Mouse (Mus musculus) brain, embryonic 14.5 days (tissue): ENCODE measurements around the gene Pdf.

Experiments used
- CTCF ChIP-seq: fragments of 200-500 bp; IDR thresholded peaks from 2 replicates; pipeline ENCODE4 v1.5.1; 2012; ENCODE audit warnings: inconsistent platforms, mild to moderate bottlenecking, moderate library complexity, borderline replicate concordance; ENCODE audit not compliant: insufficient read depth, insufficient read length; ENCODE audit errors: extremely low read depth
- POLR2A ChIP-seq: fragments of 200-500 bp; IDR thresholded peaks from 2 replicates; pipeline ENCODE4 v1.6.1; 2012; ENCODE audit warnings: mild to moderate bottlenecking, inconsistent platforms, borderline replicate concordance; ENCODE audit not compliant: poor library complexity, insufficient read depth, insufficient read length, severe bottlenecking; ENCODE audit errors: extremely low read depth

DNA sequence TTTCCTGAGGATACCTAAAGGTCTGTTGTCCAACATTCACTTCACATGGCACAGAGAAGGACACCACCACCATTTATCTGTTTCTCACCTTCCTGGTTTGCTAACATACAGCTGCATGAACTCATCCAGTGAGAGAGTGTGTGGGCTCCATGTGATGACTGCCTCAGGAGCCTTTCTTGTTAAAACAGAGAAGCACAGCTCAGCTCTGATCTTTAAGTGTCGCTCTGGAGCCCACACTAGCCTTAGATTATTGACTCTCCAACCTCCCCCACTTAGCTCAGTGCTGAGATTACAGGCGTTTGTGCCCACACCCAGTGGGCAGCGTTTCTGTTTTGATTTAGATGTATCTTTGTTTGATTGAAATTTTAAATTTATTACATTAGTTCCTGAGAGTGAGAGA, 40.6 kb downstream of the Pdf start:
- no peak for TF ChIP-seq CTCF
- no peak for TF ChIP-seq POLR2A
